Mouse (Mus musculus) forelimb bud, embryonic 11.5 days (tissue): Measurements from ENCODE around the gene Saxo2.

Source experiments
- DNase-seq: peaks from one replicate; pipeline ENCODE4 v3.0.0-alpha.2; 2012; ENCODE audit warnings: low read depth, low spot score

Gene Saxo2

DNA sequence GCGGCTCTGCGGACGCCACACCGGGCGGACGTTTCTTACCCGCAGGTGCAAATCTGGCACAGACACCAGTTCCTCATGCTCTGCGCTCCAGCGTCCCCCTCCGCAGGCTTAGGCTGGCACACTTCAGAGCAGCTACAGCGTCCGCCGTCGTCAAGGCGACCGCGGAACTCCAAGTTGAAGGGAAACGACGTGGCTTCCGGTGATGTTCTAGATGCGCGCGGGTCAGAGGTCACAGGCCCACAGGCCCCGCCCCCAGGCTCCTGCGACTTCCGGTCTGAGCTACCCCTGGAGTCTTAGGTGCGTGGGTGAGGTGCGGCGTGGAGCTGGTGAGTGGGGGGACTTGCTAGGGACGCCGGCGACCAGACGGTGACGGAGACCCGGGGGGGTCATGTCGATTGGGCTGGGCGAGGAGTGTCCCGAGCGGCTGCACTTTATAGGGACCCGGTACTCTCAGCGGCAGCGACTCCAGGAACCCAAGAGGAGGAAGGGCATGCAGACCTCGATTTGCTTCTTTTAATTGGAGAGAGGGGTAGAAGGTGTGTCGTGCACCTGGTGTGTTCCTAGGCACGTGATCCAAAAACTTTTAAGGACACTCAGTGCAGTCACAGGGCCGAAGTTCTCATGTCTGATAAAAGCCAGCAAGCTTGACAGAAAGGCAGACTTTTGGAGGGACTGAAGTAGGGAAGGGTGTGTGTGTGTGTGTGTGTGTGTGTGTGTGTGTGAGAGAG is at the start of gene Saxo2, which contains the start of gene Efl1:
Saxo2 (minus strand) TSS at position 176 of the 728 bp plus-strand sequence.
Efl1 (plus strand) TSS at position 262 of the 728 bp plus-strand sequence.
- DNase-seq: peak; percentile 92

- no peak for DNase-seq
Observed at GRCm38 (mm10) chr7:82697668-82698067, 49.3 kb upstream of the Saxo2 start.

GRCm38 (mm10) chr7:82691021-82691738 is 42.9 kb upstream of the Saxo2 start:
- no peak for DNase-seq

DNA sequence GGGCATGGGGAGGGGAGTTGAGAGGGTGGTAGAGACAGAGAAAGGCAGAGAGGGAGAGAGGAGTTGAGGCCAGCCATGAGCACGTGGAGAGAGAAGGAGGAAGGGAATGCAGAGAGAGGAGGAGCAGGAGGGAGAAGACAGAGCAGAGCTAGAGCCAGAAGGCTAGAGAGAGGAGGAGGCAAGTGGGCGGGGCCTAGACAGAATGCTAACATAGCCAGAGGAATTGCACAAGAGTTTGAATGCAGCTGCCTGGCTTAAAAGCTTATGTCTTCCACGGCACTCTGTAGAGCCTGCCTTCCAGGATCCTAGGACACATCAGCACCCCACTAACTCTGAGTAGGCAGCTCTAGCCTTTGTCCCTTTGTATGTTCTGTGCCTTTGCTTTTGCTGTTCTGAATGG is 40.4 kb upstream of the Saxo2 start:
- no peak for DNase-seq

- DNase-seq: no peak
Observed at GRCm38 (mm10) chr7:82679901-82680300, 31.6 kb upstream of the Saxo2 start.

DNA sequence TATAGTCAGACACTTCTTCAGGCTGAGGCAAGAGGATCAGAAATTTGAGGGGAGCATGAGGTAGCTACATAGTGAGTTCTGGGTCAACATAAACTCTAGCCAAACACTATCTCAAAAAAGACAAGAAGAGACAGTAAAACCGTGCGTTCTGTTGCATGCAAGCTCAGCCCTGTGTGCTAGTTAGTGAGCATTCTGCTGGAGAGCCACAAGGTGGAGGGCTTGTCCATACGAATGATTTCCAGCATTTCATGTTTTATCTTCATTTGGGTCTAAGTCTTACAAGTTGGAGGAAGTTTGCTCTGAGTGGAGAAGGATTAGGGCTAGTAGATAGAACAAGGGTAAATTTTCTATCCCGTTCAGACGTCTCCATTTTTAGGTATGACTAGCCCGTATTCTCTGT is 28.5 kb upstream of the Saxo2 start:
- peak; percentile 44 for DNase-seq

DNA sequence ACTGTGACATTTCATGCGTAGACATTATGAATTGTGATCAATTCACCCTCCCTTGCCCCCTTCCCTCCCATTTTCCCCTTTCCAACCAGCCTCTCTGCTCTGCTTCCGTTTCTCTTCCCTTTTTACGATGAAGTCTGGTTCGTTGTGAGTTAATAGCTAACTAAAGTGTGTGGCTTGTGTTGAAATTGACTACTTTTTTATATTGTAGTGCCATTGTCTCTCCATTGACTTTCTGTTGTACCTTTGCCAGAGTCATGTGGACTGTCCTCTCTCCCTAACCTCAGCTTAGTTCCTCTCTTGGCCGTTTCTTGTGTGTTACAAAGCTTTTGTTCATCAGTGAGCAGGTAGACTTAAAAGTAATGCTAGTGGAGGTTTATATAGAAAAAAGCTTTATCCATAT is 27.7 kb upstream of the Saxo2 start:
- no peak for DNase-seq

DNA sequence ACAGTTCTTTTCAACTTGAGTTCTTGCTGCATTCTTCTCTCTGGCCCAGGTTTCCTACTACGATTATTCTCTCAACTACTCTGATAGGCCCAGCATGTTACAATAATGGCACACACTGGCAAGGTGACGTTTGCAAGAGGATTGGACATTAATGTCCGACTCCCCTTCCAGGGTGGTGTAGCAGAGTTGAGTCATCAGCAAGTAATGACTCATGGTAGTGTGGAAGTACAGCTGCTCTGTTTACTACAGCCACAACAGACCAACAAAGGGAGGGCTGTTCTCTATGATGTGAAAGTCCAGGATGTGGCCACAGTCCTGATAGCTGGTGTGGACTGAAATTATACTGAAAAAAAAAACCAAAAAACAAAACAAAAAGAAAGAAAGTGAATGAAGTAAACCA is 16.3 kb upstream of the Saxo2 start:
- DNase-seq: no peak

DNA sequence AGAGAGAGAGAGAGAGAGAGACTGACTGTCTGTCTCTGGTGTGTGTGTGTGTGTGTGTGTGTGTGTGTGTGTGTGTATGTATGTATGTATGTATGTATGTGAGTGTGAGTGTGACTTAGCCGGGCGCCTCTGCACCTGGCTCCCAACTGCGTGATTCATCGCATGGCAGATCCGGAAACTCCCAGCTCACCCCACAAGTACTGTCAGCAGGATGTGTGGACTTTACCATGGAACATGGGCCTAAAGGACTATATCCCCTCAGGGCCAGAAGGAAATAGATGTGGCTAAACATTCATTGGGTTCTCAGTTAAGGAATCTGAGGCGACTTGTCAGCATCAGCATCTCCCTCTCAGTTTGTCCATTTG is 735 bp upstream of the Saxo2 start:
- no peak for DNase-seq

- DNase-seq: no peak
Observed at GRCm38 (mm10) chr7:82647909-82648308, 419 bp downstream of the Saxo2 start.

DNA sequence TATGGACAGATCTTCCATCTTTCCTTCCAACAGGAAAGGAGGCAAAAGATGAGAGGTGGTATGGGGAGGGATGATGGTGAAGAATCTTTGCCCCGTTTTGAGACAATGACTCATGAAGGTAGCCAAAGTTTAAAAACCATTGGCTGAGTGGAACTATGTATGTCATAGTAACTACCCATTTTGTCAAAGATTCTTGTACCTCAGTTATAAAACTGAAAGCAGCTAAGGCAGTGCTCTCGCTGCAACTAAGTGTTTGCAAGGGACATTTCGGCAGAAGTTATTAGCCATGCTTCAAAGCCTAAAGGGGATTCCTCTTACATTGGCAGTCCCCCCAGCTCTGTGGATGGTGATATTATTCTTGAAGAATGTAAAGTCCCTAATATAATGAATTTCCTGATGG is 1.1 kb downstream of the Saxo2 start:
- DNase-seq: no peak

- DNase-seq: peak; percentile 59
Observed at GRCm38 (mm10) chr7:82625342-82625741, 23.0 kb downstream of the Saxo2 start.

GRCm38 (mm10) chr7:82609629-82610028 is 38.7 kb downstream of the Saxo2 start:
- no peak for DNase-seq

- DNase-seq: no peak
Observed at GRCm38 (mm10) chr7:82605425-82605824, 42.9 kb downstream of the Saxo2 start.

- no peak for DNase-seq
Observed at GRCm38 (mm10) chr7:82602008-82602407, 46.3 kb downstream of the Saxo2 start.

- DNase-seq: no peak
Observed at GRCm38 (mm10) chr7:82590931-82591330, 57.4 kb downstream of the Saxo2 start.
